8 mouse cellular contexts compared by ENCODE assay signal in genomic region chr8:71537028-71537867, GRCm38 (mm10). TPM values are rescaled to one million over a fixed set of nuclear protein-coding genes. Genes with fewer than 3 reads are reported as not detected.
A peak's percentile ranks its signal among the peaks of the same experiment; 100 is the strongest.
DNase-seq lines count a peak whose midpoint lies in the region; ATAC-seq and TF ChIP-seq lines count a peak whose summit lies in the region.

Gene Bst2 (minus strand): TSS chr8:71537456.

- no peak within 1 kb of the TSS for H3K27ac ChIP-seq in hindbrain, embryonic 16.5 days (ENCODE audit: low read depth, low read length)
- no peak within 1 kb of the TSS for H3K27ac ChIP-seq in limb, embryonic 14.5 days (replicated peaks; ENCODE audit: low read depth, low read length)
- no peak within 1 kb of the TSS for H3K27ac ChIP-seq in midbrain, embryonic 15.5 days

- TF ChIP-seq POLR2A in limb, embryonic 14.5 days (IDR thresholded peaks at IDR 0.05; ENCODE audit: borderline replicate concordance, extremely low read depth, insufficient read depth, insufficient read length), result no peak

- H3K4me3 ChIP-seq in hindbrain, embryonic 16.5 days (ENCODE audit: low read length), result peak within 1 kb of the TSS; percentile 36
- peak within 1 kb of the TSS; percentile 31 for H3K4me3 ChIP-seq in limb, embryonic 14.5 days (replicated peaks; ENCODE audit: low read length)
- H3K4me3 ChIP-seq in midbrain, embryonic 15.5 days, result peak within 1 kb of the TSS; percentile 26

- WGBS in hindbrain, embryonic 16.5 days, result 5% methylated on average over 37 of the region's 37 CpGs
- WGBS in limb, embryonic 14.5 days, result 2% methylated on average over 37 of the region's 37 CpGs
- WGBS in midbrain, embryonic 15.5 days, result 4% methylated on average over 37 of the region's 37 CpGs

- no peaks in the 10 kb centered on the region for H3K36me3 ChIP-seq in hindbrain, embryonic 16.5 days (ENCODE audit: control insufficient read depth, insufficient read depth, low read length)
- no peaks in the 10 kb centered on the region for H3K36me3 ChIP-seq in limb, embryonic 14.5 days (ENCODE audit: control insufficient read depth, insufficient read depth, low read length)
- H3K36me3 ChIP-seq in midbrain, embryonic 15.5 days (replicated peaks), result no peaks in the 10 kb centered on the region

- peak; percentile 81 for DNase-seq in Patski (ENCODE audit: low read depth, low spot score)
- DNase-seq in c-Kit-positive CD71-positive TER-119-positive erythroid progenitor cells, embryonic 14.5 days (ENCODE audit: low spot score), result peak; percentile 94
- peak; percentile 77 to 84 for DNase-seq in gastrocnemius, adult 8-10 months (ENCODE audit: low spot score in 2 of 2)
- peak; percentile 94 for DNase-seq in limb, embryonic 14.5 days (ENCODE audit: low spot score)
- DNase-seq in spleen, postnatal 10 days (ENCODE audit: low spot score in 2 of 2), result peak; percentile 76 to 91
- no peak for DNase-seq in cerebellum, adult 9-11 months

- H3K4me1 ChIP-seq in hindbrain, embryonic 16.5 days (ENCODE audit: control insufficient read depth, insufficient read depth, low read depth, low read length), result peaks cover 2% of the 10 kb centered on the region; the same call in 1 of the 2 replicates
- peaks cover 10% of the 10 kb centered on the region; the same call in 1 of the 2 replicates for H3K4me1 ChIP-seq in limb, embryonic 14.5 days (ENCODE audit: control insufficient read depth, insufficient read depth, low read length)
- H3K4me1 ChIP-seq in midbrain, embryonic 15.5 days, result peaks cover 8% of the 10 kb centered on the region

- peak within 1 kb of the TSS; percentile 36; the same call in 1 of the 2 replicates for H3K9ac ChIP-seq in hindbrain, embryonic 16.5 days (ENCODE audit: low read depth, low read length)
- peak within 1 kb of the TSS; percentile 38 for H3K9ac ChIP-seq in limb, embryonic 14.5 days (ENCODE audit: low read depth, low read length, severe bottlenecking)
- no peak within 1 kb of the TSS for H3K9ac ChIP-seq in midbrain, embryonic 15.5 days

- CTCF ChIA-PET in Patski (lab: Charles Lee), result interaction anchor here (0.6 kb wide), 1 partner anchor 865 kb away, joined by 3 read pairs; no protein-coding TSS in a partner anchor

- H3K27me3 ChIP-seq in Patski, result no peaks in the 10 kb centered on the region
- H3K27me3 ChIP-seq in hindbrain, embryonic 16.5 days (replicated peaks; ENCODE audit: control insufficient read depth, insufficient read depth, low read length), result peaks cover 13% of the 10 kb centered on the region
- H3K27me3 ChIP-seq in limb, embryonic 14.5 days (ENCODE audit: control insufficient read depth, insufficient read depth, low read length), result no peaks in the 10 kb centered on the region; the same call in 1 of the 2 replicates
- H3K27me3 ChIP-seq in midbrain, embryonic 15.5 days (replicated peaks), result peaks cover 20% of the 10 kb centered on the region

- POLR2A ChIA-PET in Patski (lab: Charles Lee), result interaction anchor here (0.6 to 0.8 kb wide), 2 partner anchors 16 to 20 kb away, joined by 3 to 5 read pairs; no protein-coding TSS in a partner anchor

- peak within 1 kb of the TSS; percentile 59 for H3K4me2 ChIP-seq in hindbrain, embryonic 16.5 days (ENCODE audit: low read length)
- H3K4me2 ChIP-seq in limb, embryonic 14.5 days (replicated peaks; ENCODE audit: low read depth, low read length, severe bottlenecking), result peak within 1 kb of the TSS; percentile 65
- peak within 1 kb of the TSS; percentile 46 for H3K4me2 ChIP-seq in midbrain, embryonic 15.5 days

- H3K9me3 ChIP-seq in hindbrain, embryonic 16.5 days (ENCODE audit: control insufficient read depth, low read length), result no peaks in the 10 kb centered on the region
- no peaks in the 10 kb centered on the region for H3K9me3 ChIP-seq in limb, embryonic 14.5 days (ENCODE audit: control insufficient read depth, low read length)
- no peaks in the 10 kb centered on the region for H3K9me3 ChIP-seq in midbrain, embryonic 15.5 days

- in situ Hi-C loops in Patski (cut with MboI; ENCODE audit: low pct_unique_long_range_greater_than_20kb), result no loop called here

- no peak for TF ChIP-seq CTCF in Patski (IDR thresholded peaks at IDR 0.05)

- peak; percentile 83 for ATAC-seq in Patski
- ATAC-seq in hindbrain, embryonic 16.5 days, result peak; percentile 48; the same call in 1 of the 2 replicates
- ATAC-seq in limb, embryonic 14.5 days (ENCODE audit: low FRiP score, low read depth), result peak; percentile 85
- no peak for ATAC-seq in midbrain, embryonic 15.5 days (replicated peaks)

RNA-seq across cellular contexts. Expression of gene Bst2, which starts in this region (rescaled TPM):
- 141 TPM for polyA plus RNA-seq in Patski (2021)
- 1 to 10 TPM; 4.7 to 9.2 (median 7.6) TPM for total RNA-seq in gastrocnemius, adult 8-10 months (2022)
- polyA plus RNA-seq in hindbrain, embryonic 16.5 days (2015; fragmentation: Nextera tagmentation; extraction: Ambion mirVana), result 10.4 and 12.3 TPM in 2 replicates
- polyA plus RNA-seq in limb, embryonic 14.5 days (2012; rRNA removed), result 47.2 and 50.6 TPM in 2 replicates
- 12.4 and 16.5 TPM in 2 replicates for polyA plus RNA-seq in limb, embryonic 14.5 days (2014; fragmentation: Nextera tagmentation; extraction: Ambion mirVana)
- polyA plus RNA-seq in midbrain, embryonic 15.5 days (2015; fragmentation: Nextera tagmentation; extraction: Ambion mirVana), result 11.5 and 18.0 TPM in 2 replicates
